In genomic region chr8:94266344-94267191, GRCm38 (mm10) we compare ENCODE assay signal across 8 mouse cellular contexts. TPM values are rescaled to one million over a fixed set of nuclear protein-coding genes. Genes with fewer than 3 reads are reported as not detected.
DNase-seq lines count a peak whose midpoint lies in the region; ATAC-seq and TF ChIP-seq lines count a peak whose summit lies in the region.

No protein-coding gene starts in this region.

- ATAC-seq in cerebellum, adult (ENCODE audit: insufficient number of reproducible peaks, low FRiP score, low TSS enrichment) = 0 out of 2 replicates have a peak, but pooled peaks have one; percentile 40

- peaks cover 8% of the 10 kb centered on the region for H3K4me1 ChIP-seq in cortical plate, adult 2 months (ENCODE audit: control insufficient read depth, insufficient read depth, low read length)

- TF ChIP-seq CTCF in cortical plate, adult 2 months (IDR thresholded peaks at IDR 0.05; ENCODE audit: extremely low read depth, insufficient read depth, low read length) = no peak

- H3K4me3 ChIP-seq in cortical plate, adult 2 months (ENCODE audit: insufficient read depth, low read length) = peak overlapping the region; percentile 78

- peak overlapping the region; percentile 48; the same call in 1 of the 2 replicates for H3K27ac ChIP-seq in cortical plate, adult 2 months (ENCODE audit: insufficient read depth, low read length)

- peak; percentile 68 for TF ChIP-seq POLR2A in cortical plate, adult 2 months (IDR thresholded peaks at IDR 0.05; ENCODE audit: extremely low read depth, insufficient read depth, low read length)

- intact Hi-C loops in heart, postnatal 14 days (cut with DNase I) = no loop called here
- intact Hi-C loops in left cerebral cortex, postnatal 36 days (cut with DNase I) = loop anchor here (2.0 to 5.0 kb wide), 2 partner anchors 39 to 52 kb away; partner anchors contain the start of gene Nup93

- DNase-seq in cerebellum, adult 8-10 months = no peak
- peak; percentile 12 to 23 for DNase-seq in heart, postnatal 14 days
- DNase-seq in left cerebral cortex, postnatal 36 days (ENCODE audit: low spot score in 2 of 2) = peak; percentile 54 to 56
- peak; percentile 54 for DNase-seq in right cerebral cortex, postnatal 14 days
- DNase-seq in thymus, postnatal 14 days = no peak
- DNase-seq in cerebellum, adult 9-10 months = no peak

RNA-seq across cellular contexts. Expression of gene Nup93, which starts 52.2 kb away (rescaled TPM):
- 26.5 and 27.2 TPM in 2 replicates for polyA plus RNA-seq in cortical plate, adult 2 months (2012; rRNA removed)
- total RNA-seq in heart, postnatal 14 days (2021) = 10 to 100 TPM; 17.3 to 20.2 TPM
- 10 to 100 TPM; 37.2 to 64.5 TPM for total RNA-seq in left cerebral cortex, postnatal 36 days (2021)

Comparison
In these comparisons a context has a peak if more than half of its experiments do, and no peak if none do; other contexts are left out.
1. DNase-seq: peak in heart, postnatal 14 days (2 of 2), left cerebral cortex, postnatal 36 days (2 of 2) and right cerebral cortex, postnatal 14 days (single experiment); none in cerebellum, adult 8-10 months (single experiment), thymus, postnatal 14 days (single experiment) and cerebellum, adult 9-10 months (single experiment).